Mouse (Mus musculus): ENCODE measurements around the gene Paox.

Paox gene

GRCm38 (mm10) chr7:140115583-140116328 lies at the start of gene Paox:
Paox (plus strand) TSS chr7:140115799.
- DNase-seq = peak; percentile 22 to 25

- DNase-seq = no peak
These were observed 48.2 kb upstream of the Paox start for GRCm38 (mm10) chr7:140067397-140067796.

DNA sequence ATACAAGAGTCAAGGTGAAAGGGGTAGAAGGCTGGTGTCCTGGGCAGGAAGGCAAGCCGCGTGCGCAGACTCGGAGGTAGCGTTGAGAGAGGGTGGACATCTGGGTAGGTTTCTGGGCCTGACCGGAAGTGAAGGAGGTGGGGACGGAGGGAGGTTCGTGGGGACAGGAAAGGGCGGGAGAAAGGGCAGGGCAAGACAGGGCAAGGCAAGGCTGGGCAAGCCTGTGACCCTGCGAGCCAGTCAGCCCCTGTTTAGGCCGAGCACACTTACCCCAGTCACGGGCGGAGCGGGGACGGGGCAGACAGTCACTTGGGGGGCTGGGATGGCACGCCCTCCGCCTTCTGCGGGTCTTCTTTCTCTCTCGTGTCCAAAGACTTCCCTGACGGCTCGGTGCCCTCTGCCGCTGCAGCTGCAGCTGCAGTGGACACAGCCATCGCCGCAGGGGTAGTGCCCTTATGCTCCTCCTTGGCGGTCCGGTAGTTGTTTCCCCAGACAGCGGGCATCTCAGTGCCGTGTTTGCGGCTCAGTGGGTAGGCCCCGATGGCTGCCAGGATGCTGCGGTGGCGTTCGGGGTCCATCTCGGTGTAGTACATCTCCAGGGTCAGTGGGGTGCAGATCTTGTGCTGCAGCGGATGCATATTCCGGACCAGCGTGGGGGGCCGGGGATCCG lies 45.4 kb upstream of the Paox start:
- no peak for DNase-seq

GRCm38 (mm10) chr7:140077698-140078097 lies 37.9 kb upstream of the Paox start:
- DNase-seq = no peak

DNA sequence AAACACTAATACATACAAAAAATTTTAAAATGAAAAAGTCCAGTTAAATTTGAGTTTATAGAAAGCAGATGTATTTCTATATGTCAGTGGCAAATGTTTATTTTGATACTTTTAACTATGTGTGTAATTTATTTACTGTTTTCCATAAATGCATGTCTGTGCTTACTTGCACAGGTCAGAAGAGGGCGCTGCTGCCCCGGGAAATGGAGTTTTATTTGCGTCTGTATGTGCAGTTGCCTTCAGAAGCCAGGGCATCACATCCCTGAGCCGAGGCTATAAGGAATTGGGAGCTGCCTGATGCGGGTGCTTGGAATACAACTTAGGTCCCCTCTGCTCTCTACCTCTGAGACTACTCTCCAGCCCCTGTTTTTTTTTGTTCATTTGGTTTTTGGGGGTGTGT lies 36.9 kb upstream of the Paox start:
- peak; percentile 87 to 88 for DNase-seq

GRCm38 (mm10) chr7:140080503-140081156 lies 35.0 kb upstream of the Paox start:
- DNase-seq = peak; percentile 92 to 95

- DNase-seq = peak; percentile 60 to 63
These were observed 34.0 kb upstream of the Paox start for GRCm38 (mm10) chr7:140081408-140082241.

DNA sequence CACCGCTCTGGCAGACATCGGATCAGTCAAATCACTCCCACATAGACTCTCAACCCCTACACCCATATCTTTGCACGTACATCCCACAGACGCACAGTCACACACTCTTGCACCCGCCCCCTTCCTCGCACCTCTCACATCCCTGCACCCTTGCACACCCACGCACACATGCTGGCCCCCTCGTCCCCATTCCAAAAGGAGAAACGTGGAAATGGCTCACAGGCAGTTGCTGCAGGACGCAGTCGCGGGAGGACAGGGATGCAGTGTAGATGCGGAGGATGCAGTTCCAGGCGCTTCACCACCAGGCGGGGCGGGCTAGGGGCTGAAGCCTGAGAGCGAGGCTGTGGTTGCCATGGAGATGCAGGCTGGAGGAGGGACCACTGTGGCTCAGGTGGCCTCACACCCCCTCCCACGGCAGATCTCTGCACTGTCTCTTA lies 33.3 kb upstream of the Paox start, which contains the start of gene Caly:
Gene Caly, minus strand, starts transcription at position 307 of the 437 bp plus-strand sequence.
- DNase-seq = peak; percentile 86 to 94

DNA sequence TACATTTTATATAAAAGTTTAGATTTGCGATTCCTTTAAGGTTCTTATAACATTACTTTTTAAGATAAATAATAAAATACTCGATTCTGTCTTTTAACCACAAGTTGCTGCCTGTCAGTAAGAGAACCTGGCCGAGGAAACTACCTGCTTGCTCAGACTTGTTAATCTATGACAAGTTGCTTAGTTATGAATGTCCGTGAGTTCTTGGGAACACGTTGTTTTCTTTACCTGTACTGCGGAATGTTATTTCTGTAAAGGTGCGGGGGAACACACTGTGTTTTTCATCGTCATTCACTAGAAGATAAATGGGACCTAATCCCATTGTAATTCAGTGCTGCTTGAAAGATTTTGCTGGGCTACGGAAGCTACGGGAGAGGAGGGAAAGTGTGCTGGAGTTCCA lies 25.0 kb upstream of the Paox start:
- no peak for DNase-seq

GRCm38 (mm10) chr7:140092924-140093528 lies 22.6 kb upstream of the Paox start, which contains the start of gene Prap1:
Prap1 (plus strand) TSS chr7:140093395.
- DNase-seq = no peak

DNA sequence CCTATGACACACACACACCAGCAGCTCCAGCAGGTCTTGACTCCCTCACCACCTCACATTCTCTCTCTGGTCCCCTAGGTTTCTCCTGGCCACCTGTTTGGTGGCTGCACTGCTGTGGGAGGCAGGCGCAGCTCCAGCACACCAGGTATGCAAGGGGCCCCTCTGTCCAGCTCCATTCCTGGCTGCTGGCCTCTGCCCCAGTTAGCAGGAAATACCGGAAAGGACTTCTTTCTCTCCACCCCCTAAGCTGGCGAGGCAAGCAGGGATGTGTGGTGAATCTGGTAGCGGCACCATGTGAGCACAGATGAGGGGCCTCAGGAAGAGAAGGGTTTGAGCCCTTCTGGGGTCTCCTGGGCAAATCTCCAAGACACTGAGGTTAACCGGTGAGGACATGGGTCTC lies 20.6 kb upstream of the Paox start:
- no peak for DNase-seq

- no peak for DNase-seq
These were observed 20.0 kb upstream of the Paox start for GRCm38 (mm10) chr7:140095556-140095955.

DNA sequence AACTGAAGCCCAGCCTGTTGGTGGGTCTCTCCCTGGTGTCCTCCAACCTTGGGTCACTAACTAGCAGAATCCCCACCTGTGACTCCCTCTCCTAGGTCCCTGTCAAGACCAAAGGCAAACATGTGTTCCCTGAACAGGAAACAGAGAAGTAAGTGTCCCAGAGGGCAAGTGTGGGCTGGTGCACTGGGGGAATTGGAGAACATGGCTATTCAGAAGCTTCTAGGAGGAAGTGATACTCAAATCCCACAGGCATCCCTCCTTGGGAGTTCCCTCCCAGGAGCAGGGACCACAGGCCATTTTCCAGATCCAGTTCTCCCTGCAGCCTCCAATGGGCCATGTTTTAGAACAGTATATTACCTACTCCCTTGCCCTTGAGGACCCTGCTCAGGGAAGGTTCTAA lies 19.5 kb upstream of the Paox start:
- no peak for DNase-seq

- no peak for DNase-seq
These were observed 17.1 kb upstream of the Paox start for GRCm38 (mm10) chr7:140098466-140098865.

GRCm38 (mm10) chr7:140101498-140101897 lies 14.1 kb upstream of the Paox start:
- peak; percentile 16 to 33 for DNase-seq

DNA sequence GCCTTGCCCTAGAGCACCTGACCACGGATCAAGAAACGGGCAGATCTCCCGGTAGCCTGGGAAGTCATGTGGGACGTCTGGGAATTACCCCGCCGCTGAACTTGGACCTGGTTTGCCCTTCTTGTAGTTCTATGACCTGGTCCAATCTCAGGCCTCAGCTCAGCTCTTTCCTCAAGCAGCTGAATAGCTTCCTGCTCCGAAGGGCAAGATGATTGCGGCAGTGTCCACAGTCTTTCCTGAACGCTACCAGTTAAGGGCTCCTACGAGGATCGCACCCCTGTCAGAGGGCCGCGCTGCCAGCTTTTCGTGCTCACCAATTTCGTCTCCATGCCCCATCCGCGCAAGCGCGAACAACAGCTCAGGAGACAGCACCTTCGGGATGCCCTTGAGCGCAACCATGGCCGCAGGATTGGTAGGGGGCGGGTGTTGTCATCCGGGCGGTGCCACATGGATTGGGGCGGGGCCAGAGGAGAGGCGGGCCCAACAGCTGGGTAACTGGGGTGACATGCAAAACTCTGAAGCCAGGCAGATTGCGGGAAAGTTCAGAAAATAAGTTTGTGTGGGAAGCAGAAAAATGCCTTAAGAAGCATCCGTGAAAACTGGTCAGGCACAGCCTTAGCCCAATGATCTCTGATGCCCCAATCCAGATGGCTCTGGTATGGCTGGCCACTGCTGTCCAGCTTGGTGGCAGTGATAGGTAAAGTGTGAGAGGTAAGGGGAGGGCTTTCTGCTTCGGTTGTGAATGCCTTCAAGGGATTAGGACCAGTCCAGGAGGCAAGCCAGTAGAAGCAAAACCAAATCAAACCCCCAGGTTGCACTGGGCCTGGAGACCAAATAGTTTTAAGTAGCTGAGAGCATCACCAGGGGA lies 13.4 kb upstream of the Paox start, which contains the start of gene Fuom:
Gene Fuom, minus strand, starts transcription at position 449 of the 868 bp plus-strand sequence.
- DNase-seq = peak; percentile 80 to 82

- DNase-seq = no peak
These were observed 11.6 kb upstream of the Paox start for GRCm38 (mm10) chr7:140104009-140104408.

DNA sequence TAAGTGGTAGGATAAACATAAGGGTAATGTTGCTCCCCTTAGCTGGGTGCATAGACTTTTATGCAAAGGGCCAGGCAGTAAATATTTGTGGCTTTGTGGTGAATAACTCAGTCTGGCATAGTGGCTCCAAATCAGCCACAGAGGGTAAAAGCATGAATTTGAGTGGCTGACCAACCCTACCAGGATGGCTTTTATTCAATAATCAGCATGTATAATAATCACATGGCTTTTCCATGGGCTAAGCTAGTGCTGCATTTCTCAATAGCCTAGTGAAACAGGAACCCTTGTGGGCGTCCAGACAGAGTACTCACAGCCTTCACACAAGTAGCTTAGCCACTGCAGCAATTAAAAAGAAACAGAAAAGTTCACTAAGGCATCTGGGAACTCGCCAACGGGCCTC lies 3.7 kb upstream of the Paox start:
- DNase-seq = no peak

DNA sequence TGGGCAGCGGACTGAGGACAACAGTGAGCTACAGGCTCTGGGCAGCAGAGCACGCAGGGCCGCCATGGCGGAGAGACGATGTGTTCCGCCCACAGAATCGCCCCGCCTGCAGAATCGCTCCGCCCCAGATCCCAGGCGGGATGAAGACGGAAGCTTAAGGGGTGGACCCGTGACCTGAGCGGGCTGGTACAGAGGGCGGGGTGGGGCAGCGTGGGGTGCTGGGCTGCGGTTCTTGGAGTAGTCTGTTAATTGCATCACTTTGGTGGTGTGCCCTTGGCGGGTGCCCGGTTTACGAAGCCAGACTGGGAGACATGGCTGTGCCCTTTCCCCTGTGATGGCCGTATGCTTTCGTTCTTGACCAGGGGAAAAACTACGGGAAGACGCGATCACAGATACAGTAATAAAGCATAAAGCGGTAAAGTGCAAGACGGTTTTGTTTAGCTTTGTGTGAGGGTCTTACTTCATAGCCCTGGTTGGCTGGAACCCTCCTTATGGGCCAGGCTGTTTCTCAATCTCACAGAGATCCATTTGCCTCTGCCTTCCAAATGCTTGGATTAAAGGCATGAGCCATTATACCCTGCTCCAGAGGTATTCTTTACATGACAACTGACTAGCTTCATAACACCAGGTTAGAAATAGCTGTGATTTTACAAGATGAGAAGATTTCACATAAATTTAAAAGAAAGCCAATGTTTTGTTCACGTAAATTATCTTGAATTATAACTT lies 893 bp downstream of the Paox start, which contains the start of gene Echs1:
Gene Echs1, minus strand, starts transcription at position 148 of the 726 bp plus-strand sequence.
- DNase-seq = peak; percentile 87

DNA sequence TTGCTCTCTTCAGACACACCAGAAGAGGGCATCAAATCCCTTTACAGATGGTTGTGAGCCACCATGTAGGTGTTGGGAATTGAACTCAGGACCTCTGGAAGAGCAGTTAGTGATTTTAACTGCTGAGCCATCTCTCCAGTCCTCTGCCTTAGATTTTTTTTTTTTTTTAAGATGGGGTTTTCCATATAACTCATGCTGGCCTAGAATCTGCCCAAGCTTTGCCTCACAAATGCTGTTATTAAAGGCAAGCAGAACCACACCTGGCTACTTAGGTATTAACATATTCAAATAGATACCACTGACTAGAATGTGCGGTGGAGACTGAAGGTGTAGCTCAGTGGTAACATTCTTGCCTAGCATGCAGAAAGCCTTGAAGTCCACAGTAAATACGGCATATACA lies 4.9 kb downstream of the Paox start:
- no peak for DNase-seq

Measured in cerebellum, postnatal 14 days (tissue).